Mouse (Mus musculus) midbrain, embryonic 14.5 days (tissue): Measurements from ENCODE around the gene Tigd3. TPM values are rescaled to one million over a fixed set of nuclear protein-coding genes. Genes with fewer than 3 reads are reported as not detected.

Experiments used
- ATAC-seq: fragments of 200-750 bp; cut with Nextera tagmentation; 2 replicates; pipeline ENCODE4 v1.8.0; 2017; ENCODE audit warnings: moderate number of reproducible peaks, moderate library complexity; ENCODE audit not compliant: low FRiP score, low TSS enrichment
- DNase-seq: peaks from one replicate; pipeline ENCODE4 v3.0.0-alpha.2; 2015
- H3K27ac ChIP-seq: fragments of 300-500 bp; sonication (generic); replicated peaks from 2 replicates; pipeline ENCODE4 v1.5.1; 2014; ENCODE audit warnings: mild to moderate bottlenecking, low read depth, low read length, moderate library complexity
- H3K27me3 ChIP-seq: fragments of 300-500 bp; sonication (generic); 2 replicates; pipeline ENCODE4 v1.6.1; 2014; ENCODE audit warnings: low read length, control low read depth, mixed read lengths; ENCODE audit not compliant: control insufficient read depth, insufficient read depth
- H3K36me3 ChIP-seq: fragments of 300-500 bp; sonication (generic); 2 replicates; pipeline ENCODE4 v1.6.1; 2014; ENCODE audit warnings: low read length, control low read depth; ENCODE audit not compliant: control insufficient read depth, insufficient read depth
- H3K4me1 ChIP-seq: fragments of 300-500 bp; sonication (generic); 2 replicates; pipeline ENCODE4 v1.6.1; 2014; ENCODE audit warnings: mild to moderate bottlenecking, antibody characterized with exemption, low read length, control low read depth; ENCODE audit not compliant: control insufficient read depth, insufficient read depth
- H3K4me2 ChIP-seq: fragments of 300-500 bp; sonication (generic); 2 replicates; pipeline ENCODE4 v1.6.1; 2014; ENCODE audit warnings: mild to moderate bottlenecking, low read length, moderate library complexity
- H3K4me3 ChIP-seq: fragments of 300-500 bp; sonication (generic); replicated peaks from 2 replicates; pipeline ENCODE4 v1.5.1; 2014; ENCODE audit warnings: low read depth, low read length
- H3K9ac ChIP-seq: fragments of 300-500 bp; sonication (generic); replicated peaks from 2 replicates; pipeline ENCODE4 v1.6.1; 2014; ENCODE audit warnings: mild to moderate bottlenecking, low read length, moderate library complexity
- H3K9me3 ChIP-seq: fragments of 300-500 bp; sonication (generic); 2 replicates; pipeline ENCODE4 v1.6.1; 2016; ENCODE audit warnings: low read length, control low read depth, mixed read lengths; ENCODE audit not compliant: control insufficient read depth
- WGBS: fragments of 180-500 bp; shearing (Covaris S2); extraction: QIAGEN DNeasy Blood & Tissue Kit; methylation state at CpG from one replicate; pipeline ENCODE4 v1.1.7; 2014; 5-methylcytosine and 5-hydroxymethylcytosine counted together
- polyA plus RNA-seq: library from polyadenylated mRNA; unstranded; fragments of >200 nt; fragmentation: Nextera tagmentation; extraction: Ambion mirVana; gene quantifications from 2 replicates; pipeline ENCODE4 v1.2.1, GENCODE M21; 2014

Gene Tigd3
- polyA plus RNA-seq, 1 experiment from 2014 or later = 9.9 TPM

DNA sequence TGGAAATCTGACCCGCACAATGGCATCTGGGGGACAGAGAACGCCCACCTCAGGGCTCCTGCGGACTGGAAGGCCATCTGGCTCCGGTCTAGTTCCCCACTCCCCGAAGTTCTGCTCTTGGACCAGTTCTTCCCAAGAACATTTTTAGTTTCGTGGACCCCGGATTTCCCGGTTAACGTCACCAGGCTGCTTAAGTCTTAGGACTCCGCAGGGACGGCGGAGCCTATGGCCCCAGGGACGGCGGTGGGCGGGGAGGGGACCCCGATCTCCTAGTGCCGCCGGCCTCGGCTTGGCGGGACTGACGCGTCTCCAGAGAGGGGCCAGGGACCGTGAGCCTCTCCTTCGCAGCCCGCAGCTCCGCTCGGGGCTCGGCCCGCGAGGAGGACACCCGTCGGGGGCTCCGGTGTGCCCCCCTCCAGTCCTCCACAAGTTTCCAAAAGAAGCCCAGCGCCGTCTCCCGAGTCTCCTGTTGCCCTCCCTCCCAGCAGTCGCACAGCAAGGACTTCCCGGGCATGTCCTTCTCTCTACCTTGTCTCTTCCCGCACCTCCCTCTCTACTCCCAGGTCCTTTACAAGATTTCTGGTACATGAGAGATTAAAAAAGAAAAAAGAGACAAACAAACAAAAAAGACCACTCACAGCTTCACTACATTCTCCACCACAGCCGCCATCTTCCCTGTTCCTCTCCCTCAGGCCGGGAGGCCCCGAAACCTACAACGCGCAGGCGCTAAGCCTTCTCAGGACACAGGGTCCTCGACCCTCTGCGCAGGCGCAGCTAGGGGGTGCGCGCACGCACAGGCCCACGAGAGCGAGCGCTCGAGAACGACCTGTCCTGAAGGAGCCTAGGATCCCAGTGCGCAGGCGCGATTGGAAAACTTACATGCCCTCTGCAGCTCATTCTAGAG is 18.4 kb upstream of the Tigd3 start:
- Histone ChIP-seq H3K27me3 (no peaks in the 10 kb centered on the region), H3K27ac (peak overlapping the region; percentile 77), H3K9ac (peak overlapping the region; percentile 81), H3K4me1 (peaks cover 27% of the 10 kb centered on the region), H3K4me3 (peak overlapping the region; percentile 95), H3K4me2 (peak overlapping the region; percentile 79), H3K36me3 (peaks cover 11% of the 10 kb centered on the region), H3K9me3 (no peaks in the 10 kb centered on the region)
- DNase-seq = peak; percentile 100
- WGBS = under 1% methylated on average over 59 of the region's 59 CpGs
- ATAC-seq = peak; percentile 92

DNA sequence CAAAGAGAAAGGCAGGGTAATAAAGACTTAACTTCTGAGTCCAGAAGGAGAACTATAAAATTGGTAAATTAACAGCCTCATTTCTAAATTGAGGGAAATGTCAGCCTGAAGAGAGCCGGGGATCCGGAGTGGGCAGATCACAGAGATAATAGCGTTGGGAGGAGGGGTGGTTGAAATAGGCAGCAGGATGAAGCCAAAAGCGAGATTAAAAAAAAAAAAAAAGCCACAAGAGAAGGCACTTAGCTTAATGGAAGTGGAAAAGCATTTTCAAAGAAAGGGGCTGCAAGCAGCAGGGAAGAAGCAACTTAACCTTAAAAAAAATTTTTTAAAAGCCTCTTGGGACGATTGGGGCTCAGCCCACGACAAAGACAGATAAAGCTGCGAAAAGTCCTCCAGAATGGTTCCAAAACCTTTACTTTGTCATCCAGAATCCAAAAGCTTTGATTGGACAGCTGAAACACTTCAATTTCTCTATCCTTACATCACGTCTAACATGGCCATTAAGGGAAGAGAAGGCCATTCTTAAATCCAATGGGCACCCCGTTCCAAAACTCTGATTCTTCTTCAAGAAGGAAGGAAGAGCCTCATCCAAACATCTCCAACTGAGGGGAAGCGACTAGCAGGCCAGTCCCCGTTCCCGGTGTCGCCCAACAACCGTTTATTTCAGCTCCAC is 17.6 kb upstream of the Tigd3 start:
- no peak for ATAC-seq
- Histone ChIP-seq H3K36me3 (peaks cover 14% of the 10 kb centered on the region), H3K4me3 (peak overlapping the region; percentile 95), H3K9me3 (no peaks in the 10 kb centered on the region), H3K4me2 (peak overlapping the region; percentile 79), H3K27ac (peak overlapping the region; percentile 77), H3K4me1 (peaks cover 27% of the 10 kb centered on the region), H3K27me3 (no peaks in the 10 kb centered on the region), H3K9ac (peak overlapping the region; percentile 81)
- WGBS = 6% methylated on average over 14 of the region's 14 CpGs
- DNase-seq = no peak

DNA sequence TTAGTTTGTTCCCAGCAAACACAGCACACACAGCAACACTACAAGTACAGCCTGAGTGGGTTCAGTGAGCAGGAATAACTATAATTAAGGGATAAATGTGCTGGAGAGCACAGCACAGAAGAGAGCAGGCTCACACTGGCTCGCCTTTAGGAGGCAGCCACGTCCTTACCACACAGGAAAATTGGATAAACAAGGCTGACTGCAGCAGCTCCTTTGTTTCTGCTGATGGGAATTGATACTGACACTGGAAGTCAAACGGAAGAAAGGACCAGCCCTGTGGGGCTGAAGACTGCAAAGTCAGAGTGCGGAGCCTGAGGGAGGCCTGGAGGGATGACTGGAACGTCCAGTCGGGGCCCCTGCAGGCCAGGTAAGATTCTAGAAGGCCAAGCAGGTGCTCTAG is 16.3 kb upstream of the Tigd3 start:
- peak overlapping the region; percentile 95 for H3K4me3 ChIP-seq
- H3K36me3 ChIP-seq = peaks cover 27% of the 10 kb centered on the region
- peak; percentile 53 for DNase-seq
- H3K9me3 ChIP-seq = no peaks in the 10 kb centered on the region
- H3K4me2 ChIP-seq = peak overlapping the region; percentile 79
- 45% methylated on average over 6 of the region's 6 CpGs for whole genome bisulfite sequencing
- peak overlapping the region; percentile 35; the same call in 1 of the 2 replicates for H3K9ac ChIP-seq
- H3K27ac ChIP-seq = peak overlapping the region; percentile 74
- peaks cover 27% of the 10 kb centered on the region for H3K4me1 ChIP-seq
- no peak for ATAC-seq
- H3K27me3 ChIP-seq = no peaks in the 10 kb centered on the region

DNA sequence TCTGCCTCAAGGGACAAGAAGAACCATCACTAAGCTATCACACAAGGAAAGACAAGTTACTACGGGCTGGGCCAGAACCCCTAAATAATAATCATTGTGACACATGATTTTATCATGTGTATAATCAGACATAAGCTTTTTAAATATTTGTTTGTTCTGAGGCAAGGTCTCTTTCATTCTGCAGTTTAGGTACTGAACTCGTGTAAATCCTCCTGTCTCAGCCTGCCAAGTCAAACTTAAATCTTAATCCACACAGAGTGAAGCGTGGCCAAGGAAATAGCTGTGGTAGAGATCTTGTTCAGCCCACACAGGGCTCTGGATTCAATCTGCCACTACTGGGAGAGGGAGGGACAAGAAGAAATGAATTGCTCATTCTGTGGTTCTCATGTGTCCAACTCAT is 13.3 kb upstream of the Tigd3 start:
- ATAC-seq (no peak), DNase-seq (no peak)
- WGBS = 87% methylated on average over 3 of the region's 3 CpGs
- H3K36me3 ChIP-seq = peaks cover 56% of the 10 kb centered on the region
- peaks cover 22% of the 10 kb centered on the region for H3K4me1 ChIP-seq
- H3K4me3 ChIP-seq = no peak overlapping the region
- H3K4me2 ChIP-seq = no peak overlapping the region
- no peaks in the 10 kb centered on the region for H3K27me3 ChIP-seq
- H3K9ac ChIP-seq = no peak overlapping the region
- H3K9me3 ChIP-seq = no peaks in the 10 kb centered on the region
- no peak overlapping the region for H3K27ac ChIP-seq

DNA sequence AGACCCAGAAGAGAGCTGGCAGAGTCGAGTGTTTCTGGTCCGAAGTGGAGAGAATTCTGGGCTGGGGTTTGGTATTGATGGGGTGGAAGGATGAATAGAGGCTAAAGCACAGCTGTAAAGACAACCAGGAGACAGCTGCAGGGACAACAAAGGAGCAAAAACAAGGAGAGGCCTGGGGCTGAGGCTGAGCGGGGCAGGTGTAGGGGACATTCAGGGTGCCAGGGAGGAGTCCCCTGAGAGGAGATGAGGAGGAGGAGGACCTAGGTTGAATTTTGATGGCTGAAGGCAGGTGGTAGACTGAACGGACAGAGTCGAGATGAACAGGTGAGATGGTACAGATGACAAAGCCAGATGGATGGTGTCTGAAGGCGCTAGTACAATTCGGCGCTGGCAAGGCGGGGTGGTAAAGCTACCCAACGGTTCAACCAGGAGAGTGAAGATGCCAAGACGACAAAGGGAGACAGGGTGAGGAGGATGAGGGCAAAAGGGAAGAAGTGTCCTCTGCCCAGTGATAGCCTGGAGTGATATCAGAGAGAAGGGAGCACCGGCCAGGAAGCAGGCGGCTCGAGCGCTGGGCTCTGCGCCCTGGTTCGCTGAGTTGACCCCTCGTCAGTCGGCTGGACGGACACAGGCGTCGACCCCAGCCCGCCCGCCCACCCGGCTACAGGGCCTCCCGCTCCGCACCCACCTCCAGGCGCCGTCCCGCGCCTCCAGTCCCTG is 507 bp downstream of the Tigd3 start:
- ATAC-seq = no peak; the same call in 1 of the 2 replicates
- peaks cover 19% of the 10 kb centered on the region for H3K4me1 ChIP-seq
- H3K9ac ChIP-seq = peak overlapping the region; percentile 87
- peak overlapping the region; percentile 84 for H3K4me2 ChIP-seq
- H3K36me3 ChIP-seq = peaks cover 30% of the 10 kb centered on the region
- peak overlapping the region; percentile 63 for H3K4me3 ChIP-seq
- DNase-seq = peak; percentile 49
- peak overlapping the region; percentile 81 for H3K27ac ChIP-seq
- no peaks in the 10 kb centered on the region for H3K27me3 ChIP-seq
- 6% methylated on average over 31 of the region's 31 CpGs for WGBS
- H3K9me3 ChIP-seq = no peaks in the 10 kb centered on the region

DNA sequence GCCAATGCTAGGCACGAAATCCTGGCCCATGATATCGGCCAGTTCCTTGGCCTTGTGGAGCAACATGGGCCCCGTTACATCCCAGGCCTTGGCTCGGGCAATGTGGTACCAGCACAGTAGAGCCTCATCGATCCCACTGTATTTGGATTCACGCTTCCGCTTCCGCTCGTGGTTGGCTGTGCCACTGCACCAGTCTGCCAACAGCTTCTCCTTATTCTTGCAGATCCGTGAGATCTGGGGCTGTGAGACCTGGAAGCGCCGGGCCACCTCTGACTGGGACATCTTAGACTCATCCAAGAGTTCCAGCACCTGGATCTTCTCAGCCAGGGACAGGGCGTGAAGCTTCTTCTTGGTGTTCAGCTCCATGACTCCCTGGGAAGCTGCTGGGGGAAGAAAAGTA is 1.2 kb downstream of the Tigd3 start:
- Histone ChIP-seq H3K27me3 (no peaks in the 10 kb centered on the region), H3K4me3 (peak overlapping the region; percentile 63), H3K4me2 (peak overlapping the region; percentile 84), H3K9ac (peak overlapping the region; percentile 87), H3K9me3 (no peaks in the 10 kb centered on the region), H3K27ac (0 out of 2 replicates have a peak overlapping the region, but pooled peaks have one; percentile 81), H3K36me3 (peaks cover 26% of the 10 kb centered on the region), H3K4me1 (peaks cover 19% of the 10 kb centered on the region)
- ATAC-seq (no peak), DNase-seq (no peak)
- WGBS = 91% methylated on average over 13 of the region's 13 CpGs

DNA sequence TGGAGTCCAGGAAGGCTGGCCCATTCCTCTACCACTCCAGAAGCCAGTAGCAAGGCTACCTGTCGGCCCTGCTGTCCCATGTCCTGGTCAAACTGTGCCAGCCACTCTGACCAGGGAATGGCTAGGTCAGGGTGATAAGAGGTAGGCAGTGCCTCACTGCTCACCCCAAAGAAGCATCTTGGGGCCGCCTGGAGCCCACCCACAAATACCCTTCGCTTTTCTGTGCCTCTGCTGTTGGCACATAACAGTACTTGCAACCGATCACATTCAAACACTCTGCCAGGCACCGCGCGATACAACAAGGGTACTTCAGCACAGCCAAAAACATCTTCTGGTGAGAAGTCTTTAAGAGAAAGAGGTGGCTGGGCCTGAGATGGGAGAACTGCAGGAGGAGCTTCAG is 1.7 kb downstream of the Tigd3 start:
- Histone ChIP-seq H3K9me3 (no peaks in the 10 kb centered on the region), H3K27ac (no peak overlapping the region), H3K4me3 (no peak overlapping the region), H3K36me3 (peaks cover 22% of the 10 kb centered on the region), H3K9ac (no peak overlapping the region), H3K27me3 (no peaks in the 10 kb centered on the region), H3K4me1 (peaks cover 19% of the 10 kb centered on the region), H3K4me2 (0 out of 2 replicates have a peak overlapping the region, but pooled peaks have one; percentile 84)
- WGBS = 92% methylated on average over 7 of the region's 7 CpGs
- ATAC-seq = no peak
- no peak for DNase-seq

DNA sequence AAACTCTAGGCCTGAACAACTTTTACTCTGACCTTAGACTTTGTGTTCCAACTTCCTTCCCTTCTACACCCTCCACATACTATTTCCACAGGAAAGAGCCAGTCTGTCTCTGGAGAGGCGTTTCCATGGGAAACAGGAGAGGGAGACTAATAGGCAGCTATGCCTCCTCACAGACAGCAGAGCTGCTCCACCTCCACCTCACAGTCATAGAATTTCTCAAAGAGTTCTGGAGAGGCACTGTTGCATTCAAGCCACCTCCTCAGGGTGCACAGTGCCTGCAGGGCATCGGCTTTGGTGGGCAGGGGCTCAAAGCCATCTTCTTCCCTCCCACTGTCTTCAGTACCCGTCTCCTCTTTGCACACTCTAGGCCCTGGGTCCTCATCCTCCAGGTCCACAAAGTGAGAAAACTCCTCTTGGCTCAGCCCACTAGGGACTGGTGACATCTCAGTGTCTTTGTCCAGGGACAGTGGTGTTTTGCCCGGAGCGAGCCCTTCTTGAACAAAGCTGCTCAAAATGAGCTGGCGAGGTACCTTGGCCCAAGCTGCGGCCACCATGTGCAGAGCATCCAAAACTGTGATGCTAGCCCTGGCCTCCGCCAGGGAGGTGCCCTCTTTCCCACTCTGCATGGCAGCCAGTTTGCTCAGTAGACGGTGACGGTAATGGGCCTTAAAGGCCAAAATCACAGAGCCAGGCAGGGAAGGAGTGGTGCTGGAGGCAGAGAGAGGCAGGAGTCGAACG is 2.3 kb downstream of the Tigd3 start:
- DNase-seq (no peak), ATAC-seq (no peak)
- Histone ChIP-seq H3K27me3 (no peaks in the 10 kb centered on the region), H3K27ac (no peak overlapping the region), H3K9me3 (no peaks in the 10 kb centered on the region), H3K4me3 (no peak overlapping the region), H3K4me1 (peaks cover 19% of the 10 kb centered on the region), H3K9ac (no peak overlapping the region), H3K36me3 (peaks cover 17% of the 10 kb centered on the region), H3K4me2 (no peak overlapping the region)
- 96% methylated on average over 12 of the region's 12 CpGs for WGBS
